Mouse (Mus musculus) kidney, adult 2 months (tissue): Measurements from ENCODE around the gene Gnao1. TPM values are rescaled to one million over a fixed set of nuclear protein-coding genes. Genes with fewer than 3 reads are reported as not detected.

Experiments
- DNase-seq: peaks from one replicate; pipeline ENCODE4 v3.0.0; 2021
- H3K27ac ChIP-seq: fragments of 200-500 bp; 2 replicates; pipeline ENCODE4 v1.5.1; 2012; ENCODE audit warnings: low read depth, low read length, control low read depth, inconsistent platforms; ENCODE audit not compliant: insufficient read depth
- H3K27me3 ChIP-seq: fragments of 200-500 bp; replicated peaks from 2 replicates; pipeline ENCODE4 v1.6.1; 2012; ENCODE audit warnings: mild to moderate bottlenecking, moderate library complexity, low read length, inconsistent platforms; ENCODE audit not compliant: control insufficient read depth, insufficient read depth
- H3K36me3 ChIP-seq: fragments of 200-500 bp; 2 replicates; pipeline ENCODE4 v1.6.1; 2012; ENCODE audit warnings: mild to moderate bottlenecking, moderate library complexity, low read length, inconsistent platforms; ENCODE audit not compliant: control insufficient read depth, insufficient read depth
- H3K4me1 ChIP-seq: fragments of 200-500 bp; 2 replicates; pipeline ENCODE4 v1.6.1; 2011; ENCODE audit warnings: low read length; ENCODE audit not compliant: control insufficient read depth, insufficient read depth
- H3K4me3 ChIP-seq: fragments of 200-500 bp; 2 replicates; pipeline ENCODE4 v1.5.1; 2011; ENCODE audit warnings: mild to moderate bottlenecking, low read depth, low read length, control low read depth; ENCODE audit not compliant: insufficient read depth
- CTCF ChIP-seq: fragments of 200-500 bp; conservative IDR thresholded peaks from 2 replicates; pipeline ENCODE4 v1.5.1; 2011; ENCODE audit warnings: low read depth, mild to moderate bottlenecking, control low read depth, low read length, moderate library complexity, mixed read lengths; ENCODE audit not compliant: insufficient read depth, insufficient read length
- POLR2A ChIP-seq: fragments of 200-500 bp; IDR thresholded peaks from one replicate; pipeline ENCODE4 v1.6.1; 2011; ENCODE audit warnings: low read depth, low read length, control low read depth
- WGBS: fragments of 180-500 bp; shearing (Covaris S2); methylation state at CpG from one replicate; pipeline ENCODE4 v1.1.7; 2018; 5-methylcytosine and 5-hydroxymethylcytosine counted together
- polyA plus RNA-seq: library from polyadenylated mRNA; depleted of rRNA; stranded (reverse); fragments of >200 nt; gene quantifications from 2 replicates; pipeline ENCODE4 v1.2.3, GENCODE M21; 2012

Gene Gnao1
- polyA plus RNA-seq, 1 experiment, result 4.6 TPM

DNA sequence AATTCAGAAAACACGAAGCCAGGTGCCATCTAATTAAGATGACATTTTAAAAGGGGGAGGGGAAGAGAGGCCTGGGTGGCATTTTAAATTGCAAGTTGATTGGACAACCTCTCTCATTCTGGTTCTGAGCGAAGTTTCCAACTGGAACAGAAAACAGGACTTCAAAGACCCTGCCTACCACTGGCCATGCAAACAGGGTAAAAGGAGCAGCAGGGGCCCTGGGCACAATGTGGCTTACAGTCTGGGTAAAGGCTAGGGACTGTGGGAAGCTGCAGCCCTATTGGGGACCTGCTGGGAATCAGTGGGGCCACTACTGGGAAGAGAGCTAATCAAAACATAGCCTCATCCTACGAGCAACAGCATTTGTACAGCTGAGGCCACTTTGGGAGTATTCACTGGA lies 115.7 kb downstream of the Gnao1 start:
- H3K27me3 ChIP-seq, result no peaks in the 10 kb centered on the region
- H3K4me3 ChIP-seq, result no peak overlapping the region
- H3K36me3 ChIP-seq, result no peaks in the 10 kb centered on the region
- WGBS, result 54% methylated on average over 3 of the region's 3 CpGs
- TF ChIP-seq CTCF (no peak), POLR2A (no peak)
- H3K4me1 ChIP-seq, result no peaks in the 10 kb centered on the region
- no peak for DNase-seq
- no peak overlapping the region for H3K27ac ChIP-seq

GRCm38 (mm10) chr8:93929233-93929632 lies 119.5 kb downstream of the Gnao1 start:
- no peaks in the 10 kb centered on the region for H3K27me3 ChIP-seq
- WGBS, result 77% methylated on average over 4 of the region's 4 CpGs
- no peak overlapping the region for H3K4me3 ChIP-seq
- H3K27ac ChIP-seq, result no peak overlapping the region
- no peaks in the 10 kb centered on the region for H3K4me1 ChIP-seq
- H3K36me3 ChIP-seq, result no peaks in the 10 kb centered on the region
- TF ChIP-seq CTCF (no peak), POLR2A (no peak)
- no peak for DNase-seq

- WGBS, result 83% methylated on average over 6 of the region's 6 CpGs
These were observed 121.6 kb downstream of the Gnao1 start for GRCm38 (mm10) chr8:93931336-93931735.

GRCm38 (mm10) chr8:93932873-93933272 lies 123.1 kb downstream of the Gnao1 start:
- H3K4me1 ChIP-seq, result no peaks in the 10 kb centered on the region
- H3K4me3 ChIP-seq, result no peak overlapping the region
- WGBS, result 9% methylated on average over 6 of the region's 6 CpGs
- no peak overlapping the region for H3K27ac ChIP-seq
- TF ChIP-seq POLR2A (no peak), CTCF (peak; percentile 90)
- peak; percentile 71 for DNase-seq
- H3K27me3 ChIP-seq, result no peaks in the 10 kb centered on the region
- H3K36me3 ChIP-seq, result no peaks in the 10 kb centered on the region

More at GRCm38 (mm10) chr8:93931336-93931735, 121.6 kb downstream of the Gnao1 start:
- Histone ChIP-seq H3K36me3 (no peaks in the 10 kb centered on the region), H3K4me3 (no peak overlapping the region), H3K27ac (no peak overlapping the region), H3K27me3 (no peaks in the 10 kb centered on the region), H3K4me1 (no peaks in the 10 kb centered on the region)
- no peak for DNase-seq
- TF ChIP-seq POLR2A (no peak), CTCF (no peak)

- H3K4me3 ChIP-seq, result no peak overlapping the region
- DNase-seq, result no peak
- 93% methylated on average over 2 of the region's 2 CpGs for WGBS
- TF ChIP-seq POLR2A, result no peak
- TF ChIP-seq CTCF, result no peak
- H3K27me3 ChIP-seq, result no peaks in the 10 kb centered on the region
- H3K4me1 ChIP-seq, result no peaks in the 10 kb centered on the region
- no peak overlapping the region for H3K27ac ChIP-seq
- no peaks in the 10 kb centered on the region for H3K36me3 ChIP-seq
These were observed 123.5 kb downstream of the Gnao1 start for GRCm38 (mm10) chr8:93933288-93933687.

- no peaks in the 10 kb centered on the region for H3K4me1 ChIP-seq
- TF ChIP-seq POLR2A (no peak), CTCF (no peak)
- 84% methylated on average over 3 of the region's 3 CpGs for whole genome bisulfite sequencing
- no peak overlapping the region for H3K27ac ChIP-seq
- no peaks in the 10 kb centered on the region for H3K27me3 ChIP-seq
- no peak for DNase-seq
- H3K4me3 ChIP-seq, result no peak overlapping the region
- H3K36me3 ChIP-seq, result no peaks in the 10 kb centered on the region
These were observed 128.4 kb downstream of the Gnao1 start for GRCm38 (mm10) chr8:93938193-93938592.

GRCm38 (mm10) chr8:93940542-93941423 lies 131.0 kb downstream of the Gnao1 start:
- TF ChIP-seq CTCF (no peak), POLR2A (no peak)
- Histone ChIP-seq H3K36me3 (no peaks in the 10 kb centered on the region), H3K27me3 (no peaks in the 10 kb centered on the region), H3K4me1 (no peaks in the 10 kb centered on the region), H3K27ac (no peak overlapping the region), H3K4me3 (no peak overlapping the region)
- WGBS, result 47% methylated on average over 11 of the region's 11 CpGs
- no peak for DNase-seq
